Mouse (Mus musculus): ENCODE measurements at regions not wholly inside any gene's neighbourhood (a gene's known extent, or its start where the extent isn't known, plus 50 kb on each side); places are given as distances from the start of the nearest gene placed in this dataset.
A peak's percentile ranks its signal among the peaks of the same experiment; 100 is the strongest.

DNA sequence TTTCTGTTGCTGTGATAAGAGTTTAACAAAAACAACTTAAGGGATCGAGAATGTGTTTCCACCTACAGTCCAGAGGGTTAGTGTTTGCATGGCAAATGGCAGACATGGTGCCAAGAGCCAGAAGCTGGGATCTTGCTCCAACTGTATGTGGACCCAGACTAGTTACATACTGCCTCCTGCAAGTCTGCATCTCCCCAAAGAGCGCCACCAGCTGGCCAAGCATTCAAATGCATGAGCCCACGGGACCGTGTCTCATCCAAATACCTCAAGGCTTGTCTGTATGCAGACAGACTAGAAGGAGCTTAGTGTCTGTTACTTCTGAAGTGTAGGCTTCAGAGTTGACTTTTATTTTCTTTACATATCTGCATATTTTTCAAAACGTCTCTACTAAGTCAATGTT, 85.9 kb upstream of the Pmfbp1 start:
- in situ Hi-C loops (cut with MboI; ENCODE audit: low pct_ligation_motif_present, low pct_unique_long_range_greater_than_20kb, low sequenced_read_pairs) (no loop called here), dilution Hi-C loops (cut with MboI; ENCODE audit: extremely low pct_ligation_motif_present, extremely low pct_unique_long_range_greater_than_20kb, low sequenced_read_pairs) (no loop called here)
- Histone ChIP-seq H3K79me2 (replicated peaks; ENCODE audit: control insufficient read depth, extremely low read depth, insufficient read depth, poor library complexity, severe bottlenecking) (no peaks in the 10 kb centered on the region), H3K4me2 (ENCODE audit: insufficient read depth, low read depth, poor library complexity, severe bottlenecking) (no peak overlapping the region), H3K9me3 (replicated peaks; ENCODE audit: low read length) (no peaks in the 10 kb centered on the region), H3K27ac (ENCODE audit: insufficient read depth, low read depth) (no peak overlapping the region), H3K27me3 (replicated peaks) (no peaks in the 10 kb centered on the region), H3K9ac (ENCODE audit: insufficient read depth, low read depth) (no peak overlapping the region), H3K4me3 (replicated peaks in 1 of 3; ENCODE audit: low read depth in 2 of 3, low read length in 2 of 3, poor library complexity in 1 of 3) (no peak overlapping the region), H3K4me1 (ENCODE audit: control insufficient read depth in 1 of 2, insufficient read depth in 2 of 2) (peaks cover 0 to 2% of the 10 kb centered on the region in 2 experiments; a peak in 1 of 4 replicates), H3K36me3 (replicated peaks in 1 of 2; ENCODE audit: control insufficient read depth in 1 of 2, insufficient read depth in 1 of 2, low read length in 1 of 2) (no peaks in the 10 kb centered on the region)
- DNase-seq (ENCODE audit: extremely low read depth) = no peak
- TF ChIP-seq CTCF (conservative IDR thresholded peaks at IDR 0.05 in 1 of 2, IDR thresholded peaks at IDR 0.05 in 1 of 2; ENCODE audit: low read depth in 2 of 2, low read length in 2 of 2) = peak; percentile 9 to 39; a peak in 2 of 4 replicates
- TF ChIP-seq SMC3 (IDR thresholded peaks at IDR 0.05; ENCODE audit: low read depth, low read length) = peak; percentile 11; the same call in 1 of the 2 replicates
- no peak for TF ChIP-seq BHLHE40 (IDR thresholded peaks at IDR 0.05; ENCODE audit: low read depth, low read length)
- no peak for TF ChIP-seq JUN (IDR thresholded peaks at IDR 0.05; ENCODE audit: insufficient read depth, low read depth, low read length)

DNA sequence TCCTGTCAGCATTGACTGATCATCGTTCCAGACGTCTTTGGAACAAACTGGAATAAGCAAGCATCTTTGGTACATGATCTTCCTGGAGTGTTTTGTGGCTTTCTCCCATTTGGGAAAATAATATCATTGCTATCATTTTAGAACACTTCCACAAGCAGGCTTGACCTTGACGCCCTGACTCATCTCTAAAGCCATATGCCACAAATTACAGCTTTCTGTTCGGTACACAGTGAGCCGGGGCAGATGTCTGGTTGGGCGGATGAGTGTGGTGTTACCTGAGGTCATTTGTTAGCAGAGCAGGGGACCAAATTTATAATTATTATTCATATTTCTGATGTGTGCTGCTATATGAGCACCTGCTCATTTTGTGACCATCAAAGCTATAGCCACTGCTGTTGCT, 83.3 kb upstream of the Pmfbp1 start:
- no peak for DNase-seq (ENCODE audit: extremely low read depth)
- Histone ChIP-seq H3K9ac (ENCODE audit: insufficient read depth, low read depth) (no peak overlapping the region), H3K27me3 (replicated peaks) (no peaks in the 10 kb centered on the region), H3K4me1 (ENCODE audit: control insufficient read depth in 1 of 2, insufficient read depth in 2 of 2) (peaks cover 2 to 12% of the 10 kb centered on the region in 2 experiments; a peak in 2 of 4 replicates), H3K9me3 (replicated peaks; ENCODE audit: low read length) (no peaks in the 10 kb centered on the region), H3K4me2 (ENCODE audit: insufficient read depth, low read depth, poor library complexity, severe bottlenecking) (no peak overlapping the region), H3K27ac (ENCODE audit: insufficient read depth, low read depth) (no peak overlapping the region), H3K36me3 (replicated peaks in 1 of 2; ENCODE audit: control insufficient read depth in 1 of 2, insufficient read depth in 1 of 2, low read length in 1 of 2) (no peaks in the 10 kb centered on the region), H3K4me3 (replicated peaks in 1 of 3; ENCODE audit: low read depth in 2 of 3, low read length in 2 of 3, poor library complexity in 1 of 3) (no peak overlapping the region), H3K79me2 (replicated peaks; ENCODE audit: control insufficient read depth, extremely low read depth, insufficient read depth, poor library complexity, severe bottlenecking) (no peaks in the 10 kb centered on the region)
- dilution Hi-C loops (cut with MboI; ENCODE audit: extremely low pct_ligation_motif_present, extremely low pct_unique_long_range_greater_than_20kb, low sequenced_read_pairs) = no loop called here
- in situ Hi-C loops (cut with MboI; ENCODE audit: low pct_ligation_motif_present, low pct_unique_long_range_greater_than_20kb, low sequenced_read_pairs) = no loop called here
- TF ChIP-seq TCF12 (IDR thresholded peaks at IDR 0.05; ENCODE audit: low read depth, low read length) (no peak), ZNF384 (IDR thresholded peaks at IDR 0.05; ENCODE audit: low read depth, low read length) (no peak), MXI1 (IDR thresholded peaks at IDR 0.05; ENCODE audit: low read depth, low read length) (no peak), POLR2AphosphoS2 (IDR thresholded peaks at IDR 0.05; ENCODE audit: low read depth, low read length) (no peak), RCOR1 (conservative IDR thresholded peaks at IDR 0.05; ENCODE audit: low read depth, low read length) (no peak), ZC3H11A (IDR thresholded peaks at IDR 0.05; ENCODE audit: low read depth, low read length) (no peak), JUN (IDR thresholded peaks at IDR 0.05; ENCODE audit: insufficient read depth, low read depth, low read length) (no peak), TBP (conservative IDR thresholded peaks at IDR 0.05; ENCODE audit: low read depth, low read length) (no peak), MYC (IDR thresholded peaks at IDR 0.05; ENCODE audit: low read depth, low read length) (no peak), KAT2A (IDR thresholded peaks at IDR 0.05; ENCODE audit: insufficient replicate concordance, low read length) (no peak), E2F4 (IDR thresholded peaks at IDR 0.05; ENCODE audit: insufficient replicate concordance, low read depth, low read length) (no peak), UBTF (IDR thresholded peaks at IDR 0.05; ENCODE audit: low read depth, low read length) (no peak), PAX5 (IDR thresholded peaks at IDR 0.05; ENCODE audit: low read length) (no peak), CHD1 (IDR thresholded peaks at IDR 0.05; ENCODE audit: low read depth, low read length) (no peak), SMC3 (IDR thresholded peaks at IDR 0.05; ENCODE audit: low read depth, low read length) (no peak), POLR2A (IDR thresholded peaks at IDR 0.05; ENCODE audit: low read depth, low read length) (no peak), MAZ (IDR thresholded peaks at IDR 0.05; ENCODE audit: low read depth, low read length) (no peak), NELFE (IDR thresholded peaks at IDR 0.05; ENCODE audit: low read depth, low read length) (no peak)

Data from CH12.LX (cell line).